Mouse (Mus musculus) gastrocnemius, postnatal 4 days (tissue): ENCODE results near the gene Fgfr2. TPM values are rescaled to one million over a fixed set of nuclear protein-coding genes. Genes with fewer than 3 reads are reported as not detected.

Experiments
- DNase-seq, 2 experiments: peaks; one replicate each; pipeline ENCODE4 v3.0.0; 2021 to 2022; ENCODE audit warnings: low spot score in 2 of 2, mixed read lengths in 2 of 2
- microRNA-seq: library from miRNA; unstranded; fragments of <30 nt; microRNA quantifications from one replicate; pipeline ENCODE4 v1.2.0, GENCODE M21; 2021
- total RNA-seq, 2 experiments: library from RNA; stranded (reverse); gene quantifications; 2 replicates each; pipeline ENCODE4 v1.2.3; 2021

Fgfr2 gene
- total RNA-seq, 2 experiments from 2014 or later = 6.5 to 8.0 TPM

DNA sequence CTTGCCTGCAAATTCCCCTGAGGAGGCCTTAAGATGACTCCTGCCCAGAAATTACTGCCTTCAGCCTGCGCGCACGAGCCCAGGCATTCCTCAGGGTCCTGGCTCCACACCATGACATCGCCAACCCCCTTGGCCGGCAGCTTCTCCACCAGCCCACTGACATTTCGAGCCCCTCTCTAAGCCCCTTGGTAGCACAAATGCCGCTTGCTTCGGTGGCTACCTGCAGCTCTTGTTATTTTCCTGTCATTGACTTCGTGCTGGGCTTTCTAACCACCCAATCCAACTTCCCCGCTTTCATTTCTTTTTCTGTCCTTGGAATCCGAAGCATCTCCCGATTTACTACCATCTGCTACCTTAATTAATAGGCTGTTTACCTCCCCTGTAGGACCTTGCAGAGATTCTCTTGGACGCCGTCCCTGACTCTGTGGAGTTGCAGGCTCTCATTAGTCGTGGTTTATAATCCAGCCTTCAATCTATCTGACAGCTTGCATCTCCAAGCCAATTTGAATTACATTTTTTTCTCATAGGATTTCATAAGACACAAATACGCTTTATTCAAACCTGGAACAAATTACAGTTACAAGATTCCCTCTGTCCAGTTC is 2993.7 kb downstream of the Fgfr2 start:
- DNase-seq = no peak

GRCm38 (mm10) chr7:130121507-130121906 is 3001.6 kb downstream of the Fgfr2 start:
- no peak for DNase-seq

- DNase-seq = no peak
Measured at GRCm38 (mm10) chr7:130119466-130119865, 3003.7 kb downstream of the Fgfr2 start.

DNA sequence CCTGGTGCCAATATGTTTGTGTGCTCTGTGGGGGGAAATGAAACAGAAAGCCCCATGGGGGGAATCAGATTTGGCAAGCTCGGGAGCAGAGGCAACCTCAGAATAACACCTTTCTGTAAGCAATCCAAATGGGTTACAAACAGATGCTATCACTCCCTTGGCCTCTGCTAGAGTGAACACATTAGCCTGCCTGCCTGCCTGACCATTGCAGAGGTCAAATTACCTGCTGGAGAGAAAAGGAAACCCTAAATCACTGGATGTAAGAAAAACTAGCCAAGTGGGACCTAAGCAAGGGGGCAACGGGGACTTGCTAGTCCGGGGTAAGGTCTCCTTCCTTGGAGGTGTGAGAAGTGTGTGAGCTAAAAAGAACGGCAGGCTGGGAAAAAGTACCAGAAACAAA is 3004.4 kb downstream of the Fgfr2 start:
- no peak for DNase-seq

- DNase-seq = no peak
Measured at GRCm38 (mm10) chr7:130117466-130118123, 3005.6 kb downstream of the Fgfr2 start.

DNA sequence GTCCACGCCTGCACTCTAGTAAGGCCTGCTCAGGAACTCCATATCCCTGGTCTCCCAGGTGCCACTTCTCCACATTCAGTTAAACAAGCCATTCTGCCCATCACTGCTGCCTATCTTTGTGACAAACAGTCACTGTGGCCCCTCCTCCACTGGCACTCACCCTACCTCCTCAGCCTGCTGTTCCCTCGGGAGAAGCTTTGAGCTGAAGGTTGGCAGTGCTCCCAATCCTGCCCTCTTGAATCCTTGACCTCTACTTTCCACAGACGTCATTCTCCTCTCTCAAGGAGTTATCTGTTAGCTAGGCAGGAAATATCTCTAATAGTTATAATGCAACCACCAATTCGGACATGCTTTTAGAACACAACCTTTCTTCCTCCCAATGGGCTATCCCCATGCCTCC is 3008.7 kb downstream of the Fgfr2 start:
- no peak for DNase-seq

Small RNAs within 50 kb of the gene (microRNA-seq; reads per million reads assigned to microRNA genes)
- gene Mir7061 = not detected

Other genes starting within 250 kb of the Fgfr2 start
- 10 to 100 TPM; 29.7 to 35.5 TPM for gene Zranb1, start 192.2 kb downstream of the Fgfr2 start, total RNA-seq
- gene Ctbp2, start 1.0 kb upstream of the Fgfr2 start, total RNA-seq = 10 to 100 TPM; 46.8 to 57.3 TPM